Mouse (Mus musculus) CH12.LX (cell line): ENCODE measurements around the gene Foxr1. TPM values are rescaled to one million over a fixed set of nuclear protein-coding genes. Genes with fewer than 3 reads are reported as not detected.

ENCODE experiments used
- DNase-seq: peaks from one replicate; pipeline ENCODE4 v3.0.0-alpha.2; 2013; ENCODE audit errors: extremely low read depth
- H3K27ac ChIP-seq: 2 replicates; pipeline ENCODE4 v1.5.1; 2012; ENCODE audit warnings: low read depth, mild to moderate bottlenecking, control low read depth, moderate library complexity; ENCODE audit not compliant: insufficient read depth
- H3K27me3 ChIP-seq: replicated peaks from 2 replicates; pipeline ENCODE3; 2012; ENCODE audit warnings: inconsistent platforms
- H3K36me3 ChIP-seq, 2 experiments: replicated peaks in 1 of 2; 2 replicates each; pipeline versions ENCODE3 to v1.6.1; 2012; ENCODE audit warnings: inconsistent platforms in 1 of 2, low read length in 1 of 2, mild to moderate bottlenecking in 1 of 2, mixed read lengths in 1 of 2, moderate library complexity in 1 of 2; ENCODE audit not compliant: control insufficient read depth in 1 of 2, insufficient read depth in 1 of 2
- H3K4me1 ChIP-seq, 2 experiments: 2 replicates each; pipeline ENCODE4 v1.6.1; 2012; ENCODE audit warnings: inconsistent platforms in 1 of 2, moderate library complexity in 1 of 2; ENCODE audit not compliant: insufficient read depth in 2 of 2, control insufficient read depth in 1 of 2
- H3K4me2 ChIP-seq: 2 replicates; pipeline ENCODE4 v1.6.1; 2012; ENCODE audit warnings: low read depth, mild to moderate bottlenecking, control low read depth; ENCODE audit not compliant: poor library complexity, insufficient read depth, severe bottlenecking
- H3K4me3 ChIP-seq, 3 experiments: fragments of 150-350 bp in 1 of 3; sonication (generic) in 1 of 3; replicated peaks in 1 of 3; 2 replicates each; pipeline versions ENCODE3 to v1.5.1; 2011 to 2012; ENCODE audit warnings: low read depth in 2 of 3, low read length in 2 of 3, mild to moderate bottlenecking in 2 of 3, moderate library complexity in 2 of 3, control low read depth in 1 of 3, improper control_type of control experiment in 1 of 3, inconsistent platforms in 1 of 3, mixed read lengths in 1 of 3; ENCODE audit not compliant: poor library complexity in 1 of 3
- H3K79me2 ChIP-seq: replicated peaks from 2 replicates; pipeline ENCODE4 v1.6.1; 2012; ENCODE audit warnings: mild to moderate bottlenecking, moderate library complexity; ENCODE audit not compliant: control insufficient read depth, poor library complexity, insufficient read depth, severe bottlenecking; ENCODE audit errors: extremely low read depth
- H3K9ac ChIP-seq: 2 replicates; pipeline ENCODE4 v1.6.1; 2012; ENCODE audit warnings: low read depth, mild to moderate bottlenecking, control low read depth, moderate library complexity; ENCODE audit not compliant: insufficient read depth
- H3K9me3 ChIP-seq: replicated peaks from 2 replicates; pipeline ENCODE3; 2012; ENCODE audit warnings: low read length, inconsistent platforms, mixed read lengths
- CHD1 ChIP-seq: IDR thresholded peaks from 2 replicates; pipeline ENCODE4 v1.6.1; 2012; ENCODE audit warnings: low read depth, low read length, improper control_type of control experiment, inconsistent platforms
- CTCF ChIP-seq, 2 experiments: IDR thresholded peaks in 1 of 2; conservative IDR thresholded peaks in 1 of 2; 2 replicates each; pipeline ENCODE4 v1.5.1; 2011 to 2012; ENCODE audit warnings: low read depth in 2 of 2, low read length in 2 of 2, improper control_type of control experiment in 1 of 2, inconsistent platforms in 1 of 2, mild to moderate bottlenecking in 1 of 2, moderate library complexity in 1 of 2
- EP300 ChIP-seq: IDR thresholded peaks from 2 replicates; pipeline ENCODE4 v1.6.1; 2011; ENCODE audit warnings: low read length, improper control_type of control experiment
- ETS1 ChIP-seq: conservative IDR thresholded peaks from 2 replicates; pipeline ENCODE4 v1.6.1; 2012; ENCODE audit warnings: low read depth, mild to moderate bottlenecking, inconsistent platforms, low read length, improper control_type of control experiment, moderate library complexity
- JUND ChIP-seq: conservative IDR thresholded peaks from 2 replicates; pipeline ENCODE4 v1.6.1; 2011; ENCODE audit warnings: low read depth, low read length, improper control_type of control experiment
- MAFK ChIP-seq: IDR thresholded peaks from 2 replicates; pipeline ENCODE4 v1.6.1; 2011; ENCODE audit warnings: low read length, improper control_type of control experiment; ENCODE audit not compliant: insufficient replicate concordance
- MXI1 ChIP-seq: IDR thresholded peaks from 2 replicates; pipeline ENCODE4 v1.6.1; 2011; ENCODE audit warnings: mild to moderate bottlenecking, low read depth, low read length, improper control_type of control experiment
- POLR2A ChIP-seq: IDR thresholded peaks from 2 replicates; pipeline ENCODE4 v1.6.1; 2011; ENCODE audit warnings: low read depth, mild to moderate bottlenecking, improper control_type of control experiment, low read length
- RAD21 ChIP-seq: IDR thresholded peaks from 2 replicates; pipeline ENCODE4 v1.6.1; 2011; ENCODE audit warnings: low read depth, mild to moderate bottlenecking, low read length, improper control_type of control experiment, moderate library complexity
- SMC3 ChIP-seq: IDR thresholded peaks from 2 replicates; pipeline ENCODE4 v1.6.1; 2011; ENCODE audit warnings: low read depth, low read length, improper control_type of control experiment
- UBTF ChIP-seq: IDR thresholded peaks from 2 replicates; pipeline ENCODE4 v1.6.1; 2012; ENCODE audit warnings: low read depth, mild to moderate bottlenecking, inconsistent platforms, low read length, improper control_type of control experiment, moderate library complexity
- ZKSCAN1 ChIP-seq: IDR thresholded peaks from 2 replicates; pipeline ENCODE4 v1.6.1; 2012; ENCODE audit warnings: low read depth, inconsistent platforms, low read length, improper control_type of control experiment, borderline replicate concordance
- ZMIZ1 ChIP-seq: IDR thresholded peaks from 2 replicates; pipeline ENCODE4 v1.6.1; 2012; ENCODE audit warnings: low read depth, mild to moderate bottlenecking, inconsistent platforms, low read length, improper control_type of control experiment
- dilution Hi-C: fragments of 300-500 bp; cut with MboI; formaldehyde crosslinking; loops from 2 replicates; pipeline ENCODE4 v1.14.3; 2020; ENCODE audit warnings: low sequenced_read_pairs; ENCODE audit not compliant: extremely low pct_unique_long_range_greater_than_20kb, extremely low pct_ligation_motif_present
- in situ Hi-C: fragments of 300-500 bp; cut with MboI; formaldehyde crosslinking; loops from 3 replicates; pipeline ENCODE4 v1.14.3; 2019; ENCODE audit warnings: low sequenced_read_pairs, low pct_ligation_motif_present, low pct_unique_long_range_greater_than_20kb, mixed read lengths
- polyA plus RNA-seq: library from polyadenylated mRNA; unstranded; fragments of >175 nt; gene quantifications from 2 replicates; pipeline ENCODE4 v1.2.1, GENCODE M21; 2012; ENCODE audit warnings: low read depth; ENCODE audit not compliant: insufficient read length
- total RNA-seq, 2 experiments: library from RNA; depleted of rRNA; stranded (reverse); fragments of 300-350 nt in 1 of 2; fragments of >200 nt in 1 of 2; gene quantifications; 2 replicates each; pipeline ENCODE4 v1.2.3; 2012 to 2014

Foxr1 gene
- total and polyA plus RNA-seq, 3 experiments = 0.21 to 1.4 TPM; not detected in 1

DNA sequence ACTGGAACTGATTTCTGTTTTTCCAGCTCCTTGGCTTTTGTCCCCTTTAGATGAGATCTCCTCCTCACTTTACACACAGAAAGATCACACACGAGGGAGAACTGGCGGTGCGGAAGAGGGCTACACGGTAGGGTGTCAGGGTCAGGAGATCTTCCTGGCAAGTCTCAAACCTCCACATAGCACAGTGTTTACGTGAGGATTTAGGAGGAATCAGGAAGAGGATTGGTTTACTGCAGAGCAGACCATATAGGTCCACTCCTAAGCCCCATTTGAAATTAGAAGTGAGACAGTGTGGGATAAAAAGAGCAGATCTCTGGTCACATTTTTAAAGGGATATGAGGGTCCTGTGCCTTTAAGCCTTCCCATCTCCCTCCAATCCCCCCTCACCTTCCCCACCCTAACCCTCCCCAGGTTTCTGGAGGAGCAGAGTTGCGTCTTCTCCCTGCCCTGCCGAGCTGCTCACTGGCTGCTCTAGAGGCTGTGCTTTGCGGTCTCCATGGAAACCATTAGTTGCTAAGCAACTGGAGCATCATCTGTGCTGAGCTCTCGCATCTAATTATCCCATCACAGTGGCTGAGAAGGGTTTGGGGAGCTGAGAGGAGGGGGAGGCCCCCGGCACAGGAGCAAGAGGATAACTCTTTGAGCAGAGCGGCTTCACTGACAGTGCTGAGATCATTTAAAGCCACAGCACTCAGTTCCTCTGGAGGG, 16.3 kb upstream of the Foxr1 start:
- DNase-seq = no peak
- peaks cover 2% of the 10 kb centered on the region for H3K9me3 ChIP-seq
- TF ChIP-seq EP300 = no peak
- no peak for TF ChIP-seq MXI1
- no peak for TF ChIP-seq MAFK
- no peak for TF ChIP-seq POLR2A
- no peak for TF ChIP-seq UBTF
- no peak for TF ChIP-seq ZMIZ1
- no peak for TF ChIP-seq ETS1
- TF ChIP-seq CHD1 = no peak
- TF ChIP-seq ZKSCAN1 = no peak
- dilution Hi-C loops (no loop called here), in situ Hi-C loops (no loop called here)
- no peaks in the 10 kb centered on the region for H3K79me2 ChIP-seq
- no peaks in the 10 kb centered on the region for H3K36me3 ChIP-seq
- H3K27ac ChIP-seq = no peak overlapping the region
- peaks cover 4 to 22% of the 10 kb centered on the region in 2 experiments for H3K4me1 ChIP-seq
- H3K4me3 ChIP-seq = no peak overlapping the region
- peaks cover 6% of the 10 kb centered on the region for H3K27me3 ChIP-seq
- H3K9ac ChIP-seq = no peak overlapping the region
- no peak overlapping the region for H3K4me2 ChIP-seq

DNA sequence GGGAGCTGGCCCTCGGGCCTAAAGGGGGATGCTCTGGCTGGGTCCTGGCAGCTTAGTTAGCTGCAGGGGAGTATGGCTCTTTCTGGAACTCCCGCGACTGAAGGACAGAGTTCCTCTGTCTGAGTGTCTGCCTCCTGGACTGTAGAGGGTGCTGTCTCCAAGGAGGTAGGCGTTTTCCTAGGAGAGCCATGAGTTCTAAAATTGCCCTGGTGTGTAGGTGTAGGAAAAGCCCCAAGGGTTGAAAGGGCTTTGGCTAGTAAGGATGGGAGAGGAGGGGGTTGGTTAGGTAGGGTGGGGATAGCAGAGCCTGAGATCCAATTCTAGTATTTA, 13.9 kb upstream of the Foxr1 start, which contains the start of gene Upk2:
Gene Upk2, minus strand, starts transcription at position 86 of the 330 bp plus-strand sequence.
- Histone ChIP-seq H3K4me2 (no peak within 1 kb of the TSS), H3K9ac (no peak within 1 kb of the TSS), H3K4me1 (peaks cover 4 to 18% of the 10 kb centered on the region in 2 experiments), H3K79me2 (no peaks in the 10 kb centered on the region), H3K36me3 (no peaks in the 10 kb centered on the region), H3K27me3 (peaks cover 4% of the 10 kb centered on the region), H3K27ac (no peak within 1 kb of the TSS)
- no peak for DNase-seq
- in situ Hi-C loops (no loop called here), dilution Hi-C loops (no loop called here)
- TF ChIP-seq RAD21 = peak; percentile 14
- peak; percentile 2; the same call in 1 of the 2 replicates for TF ChIP-seq SMC3
- TF ChIP-seq JUND = no peak
- TF ChIP-seq ETS1 = no peak
- no peak for TF ChIP-seq MAFK
- peak in 1 of 2 experiments; percentile 32; a peak in 1 of 4 replicates for TF ChIP-seq CTCF (conservative IDR thresholded peaks at IDR 0.05 in 1 of 2, IDR thresholded peaks at IDR 0.05 in 1 of 2; ENCODE audit: low read depth in 2 of 2, low read length in 2 of 2)
- TF ChIP-seq, all 38 proteins: peak for 3
- no peak within 1 kb of the TSS for H3K4me3 ChIP-seq
- H3K9me3 ChIP-seq = peaks cover 2% of the 10 kb centered on the region
